Mouse (Mus musculus) midbrain, embryonic 15.5 days (tissue): ENCODE measurements around the gene Slc2a13. TPM values are rescaled to one million over a fixed set of nuclear protein-coding genes. Genes with fewer than 3 reads are reported as not detected.

Experiments used
- ATAC-seq: fragments of 200-750 bp; cut with Nextera tagmentation; replicated peaks from 2 replicates; pipeline ENCODE4 v1.8.0; 2017; ENCODE audit warnings: moderate TSS enrichment
- H3K27ac ChIP-seq: fragments of 300-500 bp; sonication (generic); 2 replicates; pipeline ENCODE4 v1.5.1; 2015; ENCODE audit warnings: mild to moderate bottlenecking, inconsistent platforms
- H3K27me3 ChIP-seq: fragments of 300-500 bp; sonication (generic); replicated peaks from 2 replicates; pipeline ENCODE4 v1.6.1; 2015; ENCODE audit warnings: inconsistent platforms
- H3K36me3 ChIP-seq: fragments of 300-500 bp; sonication (generic); replicated peaks from 2 replicates; pipeline ENCODE4 v1.6.1; 2015; ENCODE audit warnings: inconsistent platforms
- H3K4me1 ChIP-seq: fragments of 300-500 bp; sonication (generic); 2 replicates; pipeline ENCODE4 v1.6.1; 2015; ENCODE audit warnings: inconsistent platforms
- H3K4me2 ChIP-seq: fragments of 300-500 bp; sonication (generic); 2 replicates; pipeline ENCODE4 v1.6.1; 2015; ENCODE audit warnings: inconsistent platforms, mild to moderate bottlenecking, moderate library complexity
- H3K4me3 ChIP-seq: fragments of 300-500 bp; sonication (generic); 2 replicates; pipeline ENCODE4 v1.5.1; 2015; ENCODE audit warnings: mild to moderate bottlenecking, inconsistent platforms
- H3K9ac ChIP-seq: fragments of 300-500 bp; sonication (generic); 2 replicates; pipeline ENCODE4 v1.6.1; 2015; ENCODE audit warnings: mild to moderate bottlenecking, inconsistent platforms
- H3K9me3 ChIP-seq: fragments of 300-500 bp; sonication (generic); 2 replicates; pipeline ENCODE4 v1.6.1; 2016; ENCODE audit warnings: inconsistent platforms
- WGBS: fragments of 180-500 bp; shearing (Covaris S2); methylation state at CpG from one replicate; pipeline ENCODE4 v1.1.7; 2015; ENCODE audit warnings: mixed read lengths; 5-methylcytosine and 5-hydroxymethylcytosine counted together
- polyA plus RNA-seq: library from polyadenylated mRNA; unstranded; fragments of >200 nt; fragmentation: Nextera tagmentation; extraction: Ambion mirVana; gene quantifications from 2 replicates; pipeline ENCODE4 v1.2.1, GENCODE M21; 2015

Slc2a13 gene
- polyA plus RNA-seq, 1 experiment from 2014 or later = 3.7 TPM

DNA sequence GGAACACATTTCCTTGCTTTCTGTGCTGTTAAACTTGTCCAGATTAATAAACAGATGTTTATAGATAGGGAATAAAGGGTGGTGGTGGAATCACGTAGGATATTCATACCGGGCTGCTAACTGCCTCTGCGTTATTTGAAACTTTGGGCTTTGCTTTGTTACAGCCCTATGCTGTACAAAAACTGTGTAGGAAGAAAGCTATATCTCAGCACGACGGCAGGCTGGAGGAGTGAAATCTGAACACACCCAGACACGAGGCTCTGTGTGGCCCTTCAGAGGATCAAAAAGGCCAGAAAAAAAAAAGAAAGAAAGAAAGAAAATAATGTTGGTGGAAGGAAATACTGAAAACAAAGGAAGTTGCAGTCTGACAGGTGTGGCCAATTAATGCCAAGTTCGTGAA lies 166.1 kb downstream of the Slc2a13 start:
- WGBS = 76% methylated on average over 7 of the region's 7 CpGs
- Histone ChIP-seq H3K4me3 (no peak overlapping the region), H3K27me3 (no peaks in the 10 kb centered on the region), H3K4me1 (no peaks in the 10 kb centered on the region), H3K9me3 (no peaks in the 10 kb centered on the region), H3K36me3 (no peaks in the 10 kb centered on the region), H3K4me2 (no peak overlapping the region), H3K27ac (no peak overlapping the region), H3K9ac (no peak overlapping the region)
- no peak for ATAC-seq

DNA sequence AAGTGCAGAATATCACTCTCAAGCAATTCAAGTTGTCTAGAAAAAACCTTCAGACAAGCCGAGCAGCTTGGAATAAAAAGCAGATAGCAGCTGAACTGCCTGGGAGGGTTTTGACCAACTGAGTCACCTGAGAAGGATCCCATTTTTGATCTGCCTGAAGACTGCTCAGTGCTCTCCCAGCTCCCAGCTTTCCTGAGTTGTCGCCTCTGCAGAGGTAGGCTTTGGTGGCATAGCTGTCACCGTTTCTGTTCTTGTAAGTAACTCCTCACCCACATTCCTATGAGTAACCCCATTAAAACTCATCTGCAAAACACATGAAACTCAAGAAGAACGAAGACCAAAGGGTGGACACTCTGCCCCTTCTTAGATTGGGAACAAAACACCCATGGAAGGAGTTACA lies 177.9 kb downstream of the Slc2a13 start:
- Histone ChIP-seq H3K9ac (no peak overlapping the region), H3K4me2 (no peak overlapping the region), H3K9me3 (no peaks in the 10 kb centered on the region), H3K4me3 (no peak overlapping the region), H3K27me3 (no peaks in the 10 kb centered on the region), H3K4me1 (no peaks in the 10 kb centered on the region), H3K36me3 (no peaks in the 10 kb centered on the region), H3K27ac (no peak overlapping the region)
- no peak for ATAC-seq
- 86% methylated on average over 4 of the region's 4 CpGs for WGBS

DNA sequence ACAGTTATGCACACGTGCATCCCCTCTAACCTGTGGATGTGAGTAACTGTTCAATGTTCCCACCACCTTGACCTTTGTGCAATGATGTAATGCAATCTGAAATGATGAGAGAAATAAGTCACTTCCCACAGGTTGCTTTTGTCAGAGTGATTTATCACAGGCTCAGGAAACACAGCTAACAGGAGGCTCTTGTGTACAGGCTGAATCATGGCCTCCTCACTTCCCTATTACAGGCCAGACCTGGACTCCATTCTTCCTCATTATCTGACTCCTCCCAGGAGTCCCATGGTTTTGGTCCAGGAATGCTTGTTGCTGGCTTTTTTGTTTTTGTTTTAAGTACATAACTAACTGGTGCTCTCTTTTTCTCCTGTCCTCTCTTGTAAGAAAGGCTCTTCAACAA lies 189.4 kb downstream of the Slc2a13 start:
- Histone ChIP-seq H3K4me3 (no peak overlapping the region), H3K9me3 (no peaks in the 10 kb centered on the region), H3K36me3 (no peaks in the 10 kb centered on the region), H3K27me3 (no peaks in the 10 kb centered on the region), H3K27ac (no peak overlapping the region), H3K9ac (no peak overlapping the region), H3K4me2 (no peak overlapping the region), H3K4me1 (no peaks in the 10 kb centered on the region)
- ATAC-seq = no peak
- 85% methylated on average over 1 of the region's 1 CpGs for WGBS

DNA sequence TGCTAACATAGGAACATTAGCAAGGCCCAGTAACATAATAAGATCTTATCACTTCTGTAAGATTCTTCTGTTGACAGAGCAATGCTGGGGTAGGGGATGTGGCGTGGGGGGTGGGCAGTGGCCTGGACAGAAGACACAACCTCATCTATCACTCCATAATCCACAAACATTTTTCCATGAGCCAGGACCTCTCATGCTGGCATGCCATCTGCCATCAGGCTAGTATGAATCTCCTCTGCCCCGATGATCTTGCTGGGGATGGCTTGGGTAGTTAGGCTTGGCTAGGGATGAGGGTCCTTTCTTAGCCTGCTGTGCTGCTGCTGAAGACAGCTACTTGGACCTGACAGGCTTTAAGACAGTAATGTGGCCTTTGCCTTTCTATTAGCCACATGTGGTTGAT lies 190.5 kb downstream of the Slc2a13 start:
- Histone ChIP-seq H3K27me3 (no peaks in the 10 kb centered on the region), H3K9me3 (no peaks in the 10 kb centered on the region), H3K4me3 (no peak overlapping the region), H3K9ac (no peak overlapping the region), H3K4me1 (no peaks in the 10 kb centered on the region), H3K27ac (no peak overlapping the region), H3K36me3 (no peaks in the 10 kb centered on the region), H3K4me2 (no peak overlapping the region)
- WGBS = 97% methylated on average over 2 of the region's 2 CpGs
- no peak for ATAC-seq

DNA sequence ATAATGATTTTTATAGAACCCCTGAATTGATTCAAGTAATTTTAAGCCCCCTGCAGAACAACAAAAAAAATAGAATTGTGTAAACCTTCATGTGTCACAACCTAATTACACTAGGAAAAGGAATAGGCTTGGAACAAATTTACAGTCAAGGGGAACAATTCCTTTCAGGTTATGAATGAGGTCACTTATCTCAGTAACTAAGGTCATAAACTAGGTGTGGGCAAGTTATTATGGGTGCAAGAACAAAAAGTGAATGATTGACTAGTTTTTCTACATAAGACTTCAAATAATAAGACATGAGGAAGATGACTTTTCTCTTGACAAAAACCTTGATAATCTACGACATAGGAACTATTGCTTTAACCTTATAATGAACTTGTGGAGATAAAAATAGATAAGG lies 191.2 kb downstream of the Slc2a13 start:
- Histone ChIP-seq H3K9ac (no peak overlapping the region), H3K4me1 (0 out of 2 replicates have a peak, but pooled peaks cover 2% of the 10 kb centered on the region), H3K4me2 (no peak overlapping the region), H3K36me3 (no peaks in the 10 kb centered on the region), H3K9me3 (no peaks in the 10 kb centered on the region), H3K27me3 (no peaks in the 10 kb centered on the region), H3K4me3 (no peak overlapping the region), H3K27ac (no peak overlapping the region)
- WGBS = 96% methylated on average over 1 of the region's 1 CpGs
- ATAC-seq = no peak

DNA sequence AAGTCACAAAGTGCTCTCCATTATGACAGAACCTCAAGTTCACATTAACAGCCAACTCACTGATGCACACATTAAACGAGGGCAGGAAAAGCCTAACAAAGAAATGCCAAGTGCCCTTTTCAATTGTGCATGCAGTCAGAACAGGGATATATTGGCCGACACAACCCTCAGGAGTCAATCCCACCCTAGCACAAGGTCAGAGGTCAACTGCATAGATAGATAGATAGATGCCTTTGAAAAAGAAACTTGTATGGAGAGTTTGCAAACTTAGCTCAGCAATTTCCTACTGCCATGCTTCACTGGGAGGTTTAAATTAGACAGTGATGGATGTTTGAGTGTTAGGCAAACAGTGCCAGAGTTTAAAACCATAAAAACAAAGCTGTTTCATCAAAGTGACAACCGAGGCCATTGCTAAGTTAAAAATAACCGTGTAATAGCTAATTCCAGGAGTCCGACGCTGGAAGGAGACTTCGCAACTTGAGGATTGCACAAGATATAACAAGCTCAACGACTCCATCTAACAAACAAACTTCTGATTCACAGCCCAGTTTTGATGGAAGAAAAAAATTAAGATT lies 194.2 kb downstream of the Slc2a13 start:
- H3K36me3 ChIP-seq = no peaks in the 10 kb centered on the region
- no peak overlapping the region for H3K4me3 ChIP-seq
- H3K9me3 ChIP-seq = no peaks in the 10 kb centered on the region
- no peak overlapping the region for H3K27ac ChIP-seq
- ATAC-seq = no peak
- no peak overlapping the region for H3K9ac ChIP-seq
- no peak overlapping the region for H3K4me2 ChIP-seq
- no peaks in the 10 kb centered on the region for H3K27me3 ChIP-seq
- WGBS = 68% methylated on average over 8 of the region's 8 CpGs
- peaks cover 12% of the 10 kb centered on the region for H3K4me1 ChIP-seq

DNA sequence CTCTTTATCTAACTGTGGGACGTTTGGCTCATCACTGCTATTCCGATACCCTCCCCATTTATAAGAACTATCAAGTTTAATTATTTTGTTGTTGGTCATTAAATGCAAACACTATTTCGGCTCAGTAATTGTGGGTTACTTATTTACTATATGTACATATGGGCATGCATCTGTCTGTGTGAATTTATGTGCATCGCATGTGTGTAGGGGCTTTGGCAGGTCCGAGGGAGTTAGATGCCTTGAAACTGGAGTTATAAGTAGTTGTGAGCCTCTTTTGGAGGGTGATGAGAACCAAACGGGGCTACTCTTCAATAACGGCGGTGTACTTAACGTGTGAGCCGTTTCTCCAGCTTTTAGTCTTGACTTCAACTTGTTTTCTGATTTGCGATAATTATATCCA lies 195.5 kb downstream of the Slc2a13 start:
- no peak overlapping the region for H3K4me2 ChIP-seq
- no peaks in the 10 kb centered on the region for H3K27me3 ChIP-seq
- H3K27ac ChIP-seq = no peak overlapping the region
- no peaks in the 10 kb centered on the region for H3K36me3 ChIP-seq
- H3K4me1 ChIP-seq = peaks cover 18% of the 10 kb centered on the region
- H3K9ac ChIP-seq = no peak overlapping the region
- WGBS = 84% methylated on average over 11 of the region's 11 CpGs
- no peaks in the 10 kb centered on the region for H3K9me3 ChIP-seq
- no peak overlapping the region for H3K4me3 ChIP-seq
- no peak for ATAC-seq

DNA sequence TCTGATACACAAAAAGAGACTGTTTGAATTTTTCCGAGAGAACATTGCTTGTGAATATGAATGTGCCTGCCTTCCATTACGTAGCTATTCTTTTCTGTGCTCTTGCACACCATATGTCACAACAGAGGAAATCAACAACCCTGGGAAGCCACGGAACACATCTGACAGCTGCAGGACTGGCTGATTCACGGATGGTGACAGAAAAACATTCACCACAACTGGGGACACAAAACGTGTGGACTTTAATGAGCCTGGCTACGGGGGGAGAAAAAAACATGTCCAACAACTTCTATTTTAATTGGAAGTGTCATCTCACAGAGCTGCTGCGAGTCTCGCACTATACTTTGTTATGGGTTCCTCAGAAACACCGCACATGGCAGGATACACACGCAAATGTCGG lies 196.0 kb downstream of the Slc2a13 start:
- no peak for ATAC-seq
- Histone ChIP-seq H3K9me3 (no peaks in the 10 kb centered on the region), H3K27me3 (no peaks in the 10 kb centered on the region), H3K36me3 (no peaks in the 10 kb centered on the region), H3K27ac (no peak overlapping the region), H3K4me1 (peaks cover 22% of the 10 kb centered on the region), H3K4me3 (no peak overlapping the region), H3K9ac (no peak overlapping the region), H3K4me2 (no peak overlapping the region)
- WGBS = 37% methylated on average over 11 of the region's 11 CpGs

DNA sequence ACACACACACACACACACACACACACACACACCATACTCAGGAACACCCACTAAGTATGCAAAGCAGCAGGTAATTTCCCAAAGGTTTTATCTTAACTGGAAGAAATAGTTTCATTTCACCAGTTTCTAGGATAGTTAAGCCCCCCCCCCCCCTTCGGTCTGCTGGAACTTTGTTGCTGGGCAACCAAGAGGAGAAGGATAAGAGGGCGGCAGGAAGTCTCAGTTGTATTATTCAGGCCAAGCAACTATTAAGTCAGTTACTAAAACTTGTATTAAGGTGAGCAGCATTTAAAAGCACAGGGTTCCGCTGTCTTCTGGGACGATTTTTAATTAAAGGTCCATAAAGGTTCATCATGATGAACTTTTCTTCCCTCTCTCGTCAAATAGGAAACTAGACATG lies 198.6 kb downstream of the Slc2a13 start:
- Histone ChIP-seq H3K9ac (no peak overlapping the region), H3K4me1 (peaks cover 28% of the 10 kb centered on the region), H3K4me2 (no peak overlapping the region), H3K27me3 (no peaks in the 10 kb centered on the region), H3K27ac (no peak overlapping the region), H3K9me3 (no peaks in the 10 kb centered on the region), H3K4me3 (no peak overlapping the region), H3K36me3 (no peaks in the 10 kb centered on the region)
- WGBS = 14% methylated on average over 5 of the region's 5 CpGs
- no peak for ATAC-seq

DNA sequence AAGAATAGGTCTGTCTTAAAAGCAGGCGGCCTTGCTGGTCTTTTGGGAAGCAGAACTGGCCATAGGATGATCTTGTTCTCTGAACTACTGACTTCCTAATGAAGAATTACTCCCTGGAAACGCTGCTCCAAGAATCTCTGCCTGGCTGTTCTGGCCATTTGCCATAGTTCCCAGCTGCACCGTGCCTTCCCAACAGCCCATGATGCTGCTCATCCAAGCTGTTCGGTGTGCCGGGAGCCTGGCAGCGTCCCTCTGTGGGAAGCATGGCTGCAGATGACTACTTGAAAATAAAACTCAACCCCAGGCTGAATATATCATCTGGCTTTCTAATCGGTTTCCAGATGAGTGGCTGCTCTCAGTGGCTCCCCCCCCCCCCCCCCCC lies 199.9 kb downstream of the Slc2a13 start:
- Histone ChIP-seq H3K4me3 (no peak overlapping the region), H3K4me1 (peaks cover 28% of the 10 kb centered on the region), H3K9ac (no peak overlapping the region), H3K27me3 (no peaks in the 10 kb centered on the region), H3K27ac (peak overlapping the region; percentile 48), H3K36me3 (no peaks in the 10 kb centered on the region), H3K9me3 (no peaks in the 10 kb centered on the region), H3K4me2 (no peak overlapping the region)
- ATAC-seq = peak; percentile 82
- WGBS = 37% methylated on average over 7 of the region's 7 CpGs

DNA sequence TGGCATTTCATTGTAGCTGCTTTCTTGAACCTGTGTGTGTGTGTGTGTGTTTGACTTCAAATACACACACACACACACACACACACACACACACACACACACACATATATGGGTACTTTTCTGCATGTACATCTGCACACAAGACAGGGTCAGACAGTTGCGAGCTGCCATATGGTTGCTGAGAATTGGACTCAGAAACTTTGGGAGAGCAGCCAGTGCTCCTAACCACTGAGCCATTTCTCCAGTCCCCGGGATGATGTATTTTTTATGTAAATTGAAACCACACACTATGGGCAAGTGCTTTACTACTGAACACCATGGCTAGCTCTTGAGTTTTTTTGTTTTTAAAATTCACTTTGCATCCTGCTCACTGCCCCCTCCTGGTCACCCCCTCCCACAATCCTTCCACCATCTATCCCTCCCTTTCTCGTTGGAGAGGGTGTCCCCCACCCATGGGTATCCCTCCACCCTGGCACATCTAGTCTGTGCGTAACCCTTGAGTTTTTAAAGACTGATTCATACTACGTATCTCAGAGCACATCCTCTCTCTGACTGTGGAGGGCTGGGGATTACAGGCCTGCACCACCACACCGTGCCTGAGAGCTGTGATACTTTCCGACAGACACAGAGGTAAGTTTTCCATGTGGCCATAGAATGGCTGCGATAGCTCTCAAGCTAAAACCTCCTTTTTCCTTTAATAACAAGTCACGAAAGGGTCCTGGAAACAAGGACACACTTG lies 200.4 kb downstream of the Slc2a13 start:
- H3K27ac ChIP-seq = peak overlapping the region; percentile 48
- no peaks in the 10 kb centered on the region for H3K36me3 ChIP-seq
- no peak overlapping the region for H3K4me3 ChIP-seq
- no peak overlapping the region for H3K4me2 ChIP-seq
- no peaks in the 10 kb centered on the region for H3K27me3 ChIP-seq
- no peak overlapping the region for H3K9ac ChIP-seq
- H3K9me3 ChIP-seq = no peaks in the 10 kb centered on the region
- ATAC-seq = peak; percentile 37; the same call in 1 of the 2 replicates
- WGBS = 64% methylated on average over 9 of the region's 9 CpGs
- peaks cover 28% of the 10 kb centered on the region for H3K4me1 ChIP-seq

DNA sequence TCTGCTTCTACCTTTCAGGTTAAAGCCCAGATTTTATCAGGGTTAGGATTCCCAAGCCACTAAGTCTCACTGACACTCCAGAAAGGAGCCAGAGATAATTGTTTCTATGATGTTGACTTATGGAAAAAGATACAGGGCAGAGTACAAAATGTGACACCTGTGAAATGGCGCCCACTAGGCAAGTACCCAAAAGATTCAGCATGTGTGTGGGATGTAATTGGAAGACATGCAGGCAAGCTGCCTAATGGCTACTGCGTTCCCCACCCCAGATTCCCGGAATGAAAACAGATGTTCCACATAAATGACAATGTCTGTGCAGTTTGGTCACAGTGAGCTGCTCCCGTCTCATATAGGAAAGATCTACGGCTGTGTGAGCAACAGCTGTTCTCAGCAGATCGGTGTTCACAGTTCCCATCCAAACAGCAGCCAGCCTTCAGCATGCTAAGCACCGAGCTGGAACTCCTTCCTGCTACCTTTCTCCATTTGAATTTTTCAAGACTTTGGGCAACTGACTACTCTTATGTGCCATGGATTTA lies 201.1 kb downstream of the Slc2a13 start:
- H3K4me1 ChIP-seq = peaks cover 26% of the 10 kb centered on the region
- no peaks in the 10 kb centered on the region for H3K9me3 ChIP-seq
- H3K27ac ChIP-seq = no peak overlapping the region
- no peaks in the 10 kb centered on the region for H3K36me3 ChIP-seq
- H3K4me2 ChIP-seq = no peak overlapping the region
- no peaks in the 10 kb centered on the region for H3K27me3 ChIP-seq
- no peak overlapping the region for H3K9ac ChIP-seq
- no peak for ATAC-seq
- H3K4me3 ChIP-seq = no peak overlapping the region
- 71% methylated on average over 7 of the region's 7 CpGs for WGBS
